Mouse (Mus musculus) embryonic facial prominence, embryonic 13.5 days (tissue): ENCODE results near the gene Btn2a2. TPM values are rescaled to one million over a fixed set of nuclear protein-coding genes. Genes with fewer than 3 reads are reported as not detected.

ENCODE experiments used
- ATAC-seq: fragments of 200-750 bp; cut with Nextera tagmentation; 2 replicates; pipeline ENCODE4 v1.8.0; 2017; ENCODE audit warnings: low read depth; ENCODE audit not compliant: insufficient number of reproducible peaks, insufficient read depth, low FRiP score, low TSS enrichment
- H3K27ac ChIP-seq: fragments of 300-500 bp; sonication (generic); 2 replicates; pipeline ENCODE4 v1.5.1; 2015; ENCODE audit warnings: moderate library complexity, mild to moderate bottlenecking, inconsistent platforms
- H3K27me3 ChIP-seq: fragments of 300-500 bp; sonication (generic); 2 replicates; pipeline ENCODE4 v1.6.1; 2015; ENCODE audit warnings: mild to moderate bottlenecking, inconsistent platforms
- H3K36me3 ChIP-seq: fragments of 300-500 bp; sonication (generic); 2 replicates; pipeline ENCODE4 v1.6.1; 2015; ENCODE audit warnings: mild to moderate bottlenecking, inconsistent platforms
- H3K4me1 ChIP-seq: fragments of 300-500 bp; sonication (generic); 2 replicates; pipeline ENCODE4 v1.6.1; 2015; ENCODE audit warnings: inconsistent platforms
- H3K4me2 ChIP-seq: fragments of 300-500 bp; sonication (generic); 2 replicates; pipeline ENCODE4 v1.6.1; 2015; ENCODE audit warnings: moderate library complexity, mild to moderate bottlenecking, inconsistent platforms
- H3K4me3 ChIP-seq: fragments of 300-500 bp; sonication (generic); 2 replicates; pipeline ENCODE4 v1.5.1; 2015; ENCODE audit warnings: mild to moderate bottlenecking, inconsistent platforms
- H3K9ac ChIP-seq: fragments of 300-500 bp; sonication (generic); 2 replicates; pipeline ENCODE4 v1.6.1; 2015; ENCODE audit warnings: mild to moderate bottlenecking, inconsistent platforms
- H3K9me3 ChIP-seq: fragments of 300-500 bp; sonication (generic); 2 replicates; pipeline ENCODE4 v1.6.1; 2016; ENCODE audit warnings: inconsistent platforms
- WGBS: fragments of 180-500 bp; shearing (Covaris S2); methylation state at CpG from one replicate; pipeline ENCODE4 v1.1.7; 2015; ENCODE audit warnings: mixed read lengths; 5-methylcytosine and 5-hydroxymethylcytosine counted together
- polyA plus RNA-seq: library from polyadenylated mRNA; unstranded; fragments of >200 nt; fragmentation: Nextera tagmentation; extraction: Ambion mirVana; gene quantifications from 2 replicates; pipeline ENCODE4 v1.2.1, GENCODE M21; 2015

Btn2a2 gene
- polyA plus RNA-seq, 1 experiment from 2014 or later = 1.7 TPM

DNA sequence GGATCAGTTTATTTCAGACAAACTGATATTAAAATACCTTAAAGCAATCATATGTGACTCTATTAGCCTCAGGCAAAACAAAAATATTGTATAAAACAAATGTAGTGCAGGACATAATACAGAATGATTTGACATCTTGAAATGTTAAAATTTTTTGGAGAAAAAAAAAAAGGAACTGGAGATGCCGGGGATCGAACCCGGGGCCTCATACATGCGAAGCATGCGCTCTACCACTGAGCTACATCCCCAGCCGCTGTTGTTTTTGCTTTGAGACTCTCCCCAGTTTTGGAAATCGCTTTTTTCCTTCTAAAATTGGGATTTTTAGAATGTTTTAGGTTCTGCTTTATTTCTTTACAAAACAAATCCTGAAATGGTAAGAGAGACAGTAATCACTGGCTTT is 50.1 kb downstream of the Btn2a2 start:
- no peaks in the 10 kb centered on the region for H3K27me3 ChIP-seq
- H3K9me3 ChIP-seq = no peaks in the 10 kb centered on the region
- H3K4me2 ChIP-seq = peak overlapping the region; percentile 66
- peak overlapping the region; percentile 22; the same call in 1 of the 2 replicates for H3K27ac ChIP-seq
- ATAC-seq = no peak
- H3K36me3 ChIP-seq = no peaks in the 10 kb centered on the region
- H3K4me3 ChIP-seq = peak overlapping the region; percentile 59
- no peak overlapping the region for H3K9ac ChIP-seq
- under 1% methylated on average over 7 of the region's 7 CpGs for WGBS
- peaks cover 13% of the 10 kb centered on the region for H3K4me1 ChIP-seq

GRCm38 (mm10) chr13:23437908-23438307 is 50.7 kb downstream of the Btn2a2 start:
- Histone ChIP-seq H3K4me3 (peak overlapping the region; percentile 59), H3K27ac (peak overlapping the region; percentile 80), H3K9ac (peak overlapping the region; percentile 74), H3K4me2 (peak overlapping the region; percentile 66), H3K9me3 (no peaks in the 10 kb centered on the region), H3K27me3 (no peaks in the 10 kb centered on the region), H3K36me3 (no peaks in the 10 kb centered on the region), H3K4me1 (peaks cover 13% of the 10 kb centered on the region)
- peak; percentile 67; the same call in 1 of the 2 replicates for ATAC-seq
- under 1% methylated on average over 17 of the region's 17 CpGs for WGBS

GRCm38 (mm10) chr13:23436861-23437822 is 51.5 kb downstream of the Btn2a2 start:
- Histone ChIP-seq H3K4me2 (peak overlapping the region; percentile 66), H3K9me3 (no peaks in the 10 kb centered on the region), H3K9ac (peak overlapping the region; percentile 74), H3K27me3 (no peaks in the 10 kb centered on the region), H3K27ac (peak overlapping the region; percentile 80), H3K4me1 (peaks cover 13% of the 10 kb centered on the region), H3K4me3 (peak overlapping the region; percentile 59), H3K36me3 (no peaks in the 10 kb centered on the region)
- WGBS = under 1% methylated on average over 32 of the region's 32 CpGs
- ATAC-seq = no peak

- no peaks in the 10 kb centered on the region for H3K9me3 ChIP-seq
- H3K4me1 ChIP-seq = peaks cover 13% of the 10 kb centered on the region
- no peak overlapping the region for H3K27ac ChIP-seq
- WGBS = under 1% methylated on average over 11 of the region's 11 CpGs
- H3K9ac ChIP-seq = no peak overlapping the region
- H3K36me3 ChIP-seq = no peaks in the 10 kb centered on the region
- no peak for ATAC-seq
- peak overlapping the region; percentile 54 for H3K4me3 ChIP-seq
- peak overlapping the region; percentile 72 for H3K4me2 ChIP-seq
- H3K27me3 ChIP-seq = no peaks in the 10 kb centered on the region
These were observed 52.4 kb downstream of the Btn2a2 start for GRCm38 (mm10) chr13:23436231-23436661.

DNA sequence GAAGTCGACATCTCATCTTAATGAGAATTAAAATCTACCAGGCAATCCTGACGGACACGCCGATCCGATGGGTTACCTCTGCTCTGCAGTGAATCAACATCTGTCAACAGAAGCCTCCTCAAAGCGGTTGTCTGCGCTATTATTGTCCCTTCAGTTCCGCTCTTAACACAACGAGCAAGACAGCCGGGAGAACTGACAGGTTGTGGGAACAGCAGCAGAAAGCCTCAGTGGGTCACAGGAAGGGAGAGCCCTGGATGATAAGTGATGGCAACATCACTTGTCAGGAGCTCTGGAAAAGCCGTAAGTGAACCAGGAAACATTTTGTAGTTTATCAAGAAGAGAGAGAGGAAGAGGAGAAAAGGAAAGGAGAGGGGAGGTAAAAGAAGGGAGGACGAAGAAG is 53.0 kb downstream of the Btn2a2 start:
- Histone ChIP-seq H3K9ac (peak overlapping the region; percentile 70), H3K36me3 (no peaks in the 10 kb centered on the region), H3K9me3 (no peaks in the 10 kb centered on the region), H3K27me3 (no peaks in the 10 kb centered on the region), H3K4me3 (peak overlapping the region; percentile 54), H3K4me1 (peaks cover 13% of the 10 kb centered on the region), H3K27ac (0 out of 2 replicates have a peak overlapping the region, but pooled peaks have one; percentile 33), H3K4me2 (peak overlapping the region; percentile 72)
- no peak for ATAC-seq
- 2% methylated on average over 12 of the region's 12 CpGs for WGBS

- Histone ChIP-seq H3K9me3 (no peaks in the 10 kb centered on the region), H3K4me3 (peak overlapping the region; percentile 54), H3K27ac (no peak overlapping the region), H3K4me1 (peaks cover 13% of the 10 kb centered on the region), H3K4me2 (peak overlapping the region; percentile 72), H3K36me3 (no peaks in the 10 kb centered on the region), H3K9ac (peak overlapping the region; percentile 70), H3K27me3 (no peaks in the 10 kb centered on the region)
- WGBS = 13% methylated on average over 4 of the region's 4 CpGs
- no peak for ATAC-seq
These were observed 53.4 kb downstream of the Btn2a2 start for GRCm38 (mm10) chr13:23435241-23435640.

GRCm38 (mm10) chr13:23434426-23434825 is 54.2 kb downstream of the Btn2a2 start:
- H3K36me3 ChIP-seq = no peaks in the 10 kb centered on the region
- peak overlapping the region; percentile 72 for H3K4me2 ChIP-seq
- H3K4me3 ChIP-seq = peak overlapping the region; percentile 24
- H3K4me1 ChIP-seq = peaks cover 15% of the 10 kb centered on the region
- H3K9me3 ChIP-seq = no peaks in the 10 kb centered on the region
- H3K27me3 ChIP-seq = no peaks in the 10 kb centered on the region
- H3K9ac ChIP-seq = peak overlapping the region; percentile 32; the same call in 1 of the 2 replicates
- H3K27ac ChIP-seq = no peak overlapping the region; the same call in 1 of the 2 replicates
- no peak for ATAC-seq
- 14% methylated on average over 7 of the region's 7 CpGs for WGBS

- Histone ChIP-seq H3K4me1 (peaks cover 20% of the 10 kb centered on the region), H3K4me3 (peak overlapping the region; percentile 47; the same call in 1 of the 2 replicates), H3K4me2 (peak overlapping the region; percentile 72), H3K27me3 (no peaks in the 10 kb centered on the region), H3K9ac (no peak overlapping the region), H3K27ac (no peak overlapping the region), H3K9me3 (no peaks in the 10 kb centered on the region), H3K36me3 (no peaks in the 10 kb centered on the region)
- WGBS = 67% methylated on average over 5 of the region's 5 CpGs
- ATAC-seq = no peak
These were observed 54.9 kb downstream of the Btn2a2 start for GRCm38 (mm10) chr13:23433801-23434200.

DNA sequence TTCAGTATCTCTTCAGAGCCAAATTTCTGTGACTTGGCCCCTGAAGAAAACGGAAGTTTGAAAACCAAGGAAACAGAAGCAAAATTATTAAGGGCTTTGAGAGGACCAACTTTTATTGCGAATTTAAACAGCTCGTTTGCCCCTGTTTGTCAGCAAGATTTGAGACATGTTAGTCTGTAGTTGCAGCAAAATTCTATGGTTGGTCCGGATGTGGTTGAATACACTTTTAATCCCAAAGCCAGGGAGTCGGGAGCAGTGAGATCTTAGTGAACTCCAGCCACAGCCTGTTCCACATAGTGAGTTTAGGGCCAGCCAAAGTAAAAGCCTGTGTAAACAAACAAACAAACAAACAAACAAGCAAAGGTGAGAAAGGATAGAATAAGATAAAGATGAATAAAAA is 55.5 kb downstream of the Btn2a2 start:
- H3K36me3 ChIP-seq = no peaks in the 10 kb centered on the region
- ATAC-seq = no peak
- no peaks in the 10 kb centered on the region for H3K27me3 ChIP-seq
- peak overlapping the region; percentile 55; the same call in 1 of the 2 replicates for H3K9ac ChIP-seq
- peaks cover 20% of the 10 kb centered on the region for H3K4me1 ChIP-seq
- no peaks in the 10 kb centered on the region for H3K9me3 ChIP-seq
- peak overlapping the region; percentile 47 for H3K4me3 ChIP-seq
- WGBS = 8% methylated on average over 5 of the region's 5 CpGs
- H3K27ac ChIP-seq = peak overlapping the region; percentile 92
- H3K4me2 ChIP-seq = peak overlapping the region; percentile 72

DNA sequence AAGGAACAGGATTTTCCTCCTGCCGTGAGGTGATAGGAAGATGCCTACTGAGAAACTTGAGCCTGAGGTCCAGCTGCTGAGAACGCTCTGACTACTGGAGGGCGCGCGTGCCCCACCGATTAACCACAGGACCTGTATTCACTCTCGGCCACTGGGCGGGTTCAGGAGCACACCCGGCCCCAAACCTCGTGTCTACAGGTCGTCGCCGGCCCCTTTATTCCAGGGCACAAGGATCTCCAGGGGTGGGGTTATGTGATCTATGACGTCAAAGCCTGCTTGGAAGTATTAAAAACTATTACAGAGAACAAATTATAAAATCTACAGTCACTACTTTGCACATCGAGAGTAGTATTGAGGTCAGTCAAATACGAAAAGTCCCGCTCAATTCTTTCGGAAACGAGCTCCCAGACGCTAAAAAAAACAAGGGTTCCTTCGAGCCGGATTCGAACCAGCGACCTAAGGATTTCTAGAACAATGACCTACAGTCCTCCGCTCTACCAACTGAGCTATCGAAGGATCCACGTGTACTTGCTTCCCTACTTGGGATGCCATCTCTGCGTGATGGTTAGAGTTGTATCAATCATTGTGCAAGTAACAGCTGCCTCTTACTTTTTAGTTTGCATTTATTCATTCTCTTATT is 56.0 kb downstream of the Btn2a2 start:
- H3K4me1 ChIP-seq = peaks cover 20% of the 10 kb centered on the region

GRCm38 (mm10) chr13:23431351-23431771 is 57.3 kb downstream of the Btn2a2 start:
- Histone ChIP-seq H3K36me3 (no peaks in the 10 kb centered on the region), H3K4me3 (peak overlapping the region; percentile 47), H3K9ac (peak overlapping the region; percentile 70), H3K4me2 (peak overlapping the region; percentile 72), H3K9me3 (no peaks in the 10 kb centered on the region), H3K27ac (peak overlapping the region; percentile 92), H3K4me1 (peaks cover 22% of the 10 kb centered on the region), H3K27me3 (no peaks in the 10 kb centered on the region)
- ATAC-seq = peak; percentile 68; the same call in 1 of the 2 replicates
- WGBS = under 1% methylated on average over 15 of the region's 15 CpGs

More for the DNA sequence above, 56.0 kb downstream of the Btn2a2 start:
- peak overlapping the region; percentile 72 for H3K4me2 ChIP-seq
- peak overlapping the region; percentile 47 for H3K4me3 ChIP-seq
- ATAC-seq = peak; percentile 87
- H3K27ac ChIP-seq = peak overlapping the region; percentile 92
- H3K36me3 ChIP-seq = no peaks in the 10 kb centered on the region
- peak overlapping the region; percentile 61 for H3K9ac ChIP-seq
- WGBS = under 1% methylated on average over 28 of the region's 28 CpGs
- no peaks in the 10 kb centered on the region for H3K27me3 ChIP-seq
- no peaks in the 10 kb centered on the region for H3K9me3 ChIP-seq
